Mouse (Mus musculus) spleen, adult 2 months (tissue): ENCODE measurements around the gene Gm4131.

ENCODE experiments used
- CTCF ChIP-seq: fragments of 200-500 bp; IDR thresholded peaks from 2 replicates; pipeline ENCODE4 v1.5.1; 2011; ENCODE audit warnings: mild to moderate bottlenecking, inconsistent platforms; ENCODE audit not compliant: insufficient read depth, insufficient read length, insufficient replicate concordance; ENCODE audit errors: extremely low read depth
- POLR2A ChIP-seq: fragments of 200-500 bp; IDR thresholded peaks from 2 replicates; pipeline ENCODE4 v1.6.1; 2011; ENCODE audit warnings: low read depth, low read length, inconsistent platforms

DNA sequence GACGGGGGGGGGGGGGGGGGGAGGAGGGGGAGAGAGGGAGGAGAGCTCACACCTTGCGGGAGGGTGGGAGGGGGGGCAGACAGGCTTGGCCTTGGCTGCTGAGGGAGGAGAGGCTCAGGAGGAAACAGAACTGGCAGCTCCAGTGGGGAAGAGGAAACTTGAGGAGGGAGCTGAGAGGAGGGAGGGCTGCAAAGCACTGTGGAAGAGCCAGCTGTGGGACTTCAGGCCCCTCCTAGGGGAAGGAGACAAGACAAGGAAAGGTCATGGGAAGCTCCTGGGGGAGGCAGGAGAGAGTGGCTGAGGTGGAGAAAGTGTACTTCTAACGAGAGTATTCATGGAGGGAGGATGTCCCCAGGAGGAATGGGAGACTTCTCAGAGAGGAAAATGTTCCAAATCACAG lies 6.7 kb upstream of the Gm4131 start:
- TF ChIP-seq POLR2A, result no peak
- no peak for TF ChIP-seq CTCF
